Mouse (Mus musculus) frontal cortex, adult 2 months (tissue): ENCODE results near the gene Dpp10. TPM values are rescaled to one million over a fixed set of nuclear protein-coding genes. Genes with fewer than 3 reads are reported as not detected.

ENCODE experiments used
- DNase-seq, 2 experiments: peaks; one replicate each; pipeline ENCODE4 v3.0.0; 2022; ENCODE audit warnings: low spot score in 1 of 2; ENCODE audit errors: extremely low spot score in 1 of 2
- polyA plus RNA-seq: library from polyadenylated mRNA; depleted of rRNA; stranded (reverse); fragments of >200 nt; gene quantifications from 2 replicates; pipeline ENCODE4 v1.2.3, GENCODE M21; 2012; rRNA removed

Dpp10 gene
- polyA plus RNA-seq: 69.3 and 74.6 TPM in 2 replicates

- DNase-seq: peak in 1 of 2 experiments; percentile 55
Observed at GRCm38 (mm10) chr1:124044925-124045640, at the start of gene Dpp10. Gene Dpp10, minus strand, starts transcription at chr1:124045559.

- no peak for DNase-seq
Observed at GRCm38 (mm10) chr1:124048544-124048943, 3.2 kb upstream of the Dpp10 start.

GRCm38 (mm10) chr1:124045761-124046300 lies 472 bp upstream of the Dpp10 start:
- peak; percentile 24 to 62 for DNase-seq

GRCm38 (mm10) chr1:124044161-124044560 lies 1.2 kb downstream of the Dpp10 start:
- DNase-seq: peak in 1 of 2 experiments; percentile 38

- no peak for DNase-seq
Observed at GRCm38 (mm10) chr1:124043421-124043820, 1.9 kb downstream of the Dpp10 start.

GRCm38 (mm10) chr1:124041559-124041958 lies 3.8 kb downstream of the Dpp10 start:
- DNase-seq: peak in 1 of 2 experiments; percentile 80

GRCm38 (mm10) chr1:124035306-124035990 lies 9.9 kb downstream of the Dpp10 start:
- no peak for DNase-seq

- DNase-seq: no peak
Observed at GRCm38 (mm10) chr1:124032677-124033076, 12.7 kb downstream of the Dpp10 start.

- DNase-seq: no peak
Observed at GRCm38 (mm10) chr1:124031968-124032367, 13.4 kb downstream of the Dpp10 start.

- no peak for DNase-seq
Observed at GRCm38 (mm10) chr1:124002797-124003196, 42.6 kb downstream of the Dpp10 start.

GRCm38 (mm10) chr1:123995780-123996179 lies 49.6 kb downstream of the Dpp10 start:
- peak in 1 of 2 experiments; percentile 37 for DNase-seq

GRCm38 (mm10) chr1:123985324-123986024 lies 59.9 kb downstream of the Dpp10 start:
- DNase-seq: peak in 1 of 2 experiments; percentile 22

- DNase-seq: no peak
Observed at GRCm38 (mm10) chr1:123978597-123978996, 66.8 kb downstream of the Dpp10 start.

- DNase-seq: peak in 1 of 2 experiments; percentile 61
Observed at GRCm38 (mm10) chr1:123974621-123975020, 70.7 kb downstream of the Dpp10 start.

GRCm38 (mm10) chr1:123946149-123946548 lies 99.2 kb downstream of the Dpp10 start:
- no peak for DNase-seq

GRCm38 (mm10) chr1:123940826-123941225 lies 104.5 kb downstream of the Dpp10 start:
- no peak for DNase-seq

GRCm38 (mm10) chr1:123933812-123934727 lies 111.3 kb downstream of the Dpp10 start:
- peak in 1 of 2 experiments; percentile 19 for DNase-seq

GRCm38 (mm10) chr1:123928003-123928370 lies 117.4 kb downstream of the Dpp10 start:
- DNase-seq: no peak

- DNase-seq: peak in 1 of 2 experiments; percentile 24
Observed at GRCm38 (mm10) chr1:123927278-123928002, 117.9 kb downstream of the Dpp10 start.
